Mouse (Mus musculus) MEL (cell line): ENCODE measurements around the gene Il16. TPM values are rescaled to one million over a fixed set of nuclear protein-coding genes. Genes with fewer than 3 reads are reported as not detected.

ENCODE experiments used
- DNase-seq: peaks from one replicate; pipeline ENCODE4 v3.0.0; 2011; ENCODE audit warnings: low read depth, low spot score
- H3K27ac ChIP-seq: 2 replicates; pipeline ENCODE4 v1.5.1; 2012; ENCODE audit warnings: low read depth, mild to moderate bottlenecking, control low read depth, low read length, moderate library complexity; ENCODE audit not compliant: control insufficient read depth
- H3K27me3 ChIP-seq, 2 experiments: fragments of 150-350 bp in 1 of 2; sonication (generic) in 1 of 2; 2 replicates each; pipeline ENCODE4 v1.6.1; 2012; ENCODE audit warnings: low read length in 2 of 2, mild to moderate bottlenecking in 2 of 2, improper control_type of control experiment in 1 of 2, moderate library complexity in 1 of 2; ENCODE audit not compliant: insufficient read depth in 2 of 2, control insufficient read depth in 1 of 2
- H3K36me3 ChIP-seq, 2 experiments: 2 replicates each; pipeline ENCODE4 v1.6.1; 2012 to 2014; ENCODE audit warnings: low read length in 2 of 2, improper control_type of control experiment in 1 of 2, inconsistent platforms in 1 of 2, mild to moderate bottlenecking in 1 of 2; ENCODE audit not compliant: insufficient read depth in 2 of 2, control insufficient read depth in 1 of 2
- H3K4me1 ChIP-seq, 2 experiments: fragments of 150-350 bp in 1 of 2; sonication (generic) in 1 of 2; 2 replicates each; pipeline ENCODE4 v1.6.1; 2012; ENCODE audit warnings: low read length in 2 of 2, improper control_type of control experiment in 1 of 2, mild to moderate bottlenecking in 1 of 2; ENCODE audit not compliant: insufficient read depth in 2 of 2, control insufficient read depth in 1 of 2
- H3K4me3 ChIP-seq, 2 experiments: fragments of 150-350 bp in 1 of 2; sonication (generic) in 1 of 2; 2 replicates each; pipeline ENCODE4 v1.5.1; 2012; ENCODE audit warnings: low read depth in 2 of 2, low read length in 2 of 2, mild to moderate bottlenecking in 2 of 2, moderate library complexity in 2 of 2, control low read depth in 1 of 2, improper control_type of control experiment in 1 of 2; ENCODE audit not compliant: control insufficient read depth in 1 of 2, insufficient read depth in 1 of 2
- H3K79me2 ChIP-seq: 2 replicates; pipeline ENCODE4 v1.6.1; 2012; ENCODE audit warnings: mild to moderate bottlenecking, low read length, moderate library complexity; ENCODE audit not compliant: control insufficient read depth, poor library complexity, insufficient read depth
- H3K9ac ChIP-seq: 2 replicates; pipeline ENCODE4 v1.6.1; 2012; ENCODE audit warnings: low read depth, mild to moderate bottlenecking, control low read depth, low read length, moderate library complexity; ENCODE audit not compliant: control insufficient read depth, poor library complexity, severe bottlenecking
- H3K9me3 ChIP-seq: fragments of 150-350 bp; sonication (generic); replicated peaks from 2 replicates; pipeline ENCODE4 v1.6.1; 2012; ENCODE audit warnings: mild to moderate bottlenecking, low read length, improper control_type of control experiment, moderate library complexity; ENCODE audit not compliant: insufficient read depth
- BHLHE40 ChIP-seq: IDR thresholded peaks from 2 replicates; pipeline ENCODE4 v1.6.1; 2012; ENCODE audit warnings: low read depth, mild to moderate bottlenecking, inconsistent platforms, low read length, improper control_type of control experiment, borderline replicate concordance
- CTCF ChIP-seq, 3 experiments: IDR thresholded peaks in 2 of 3; conservative IDR thresholded peaks in 1 of 3; 2 replicates each; pipeline ENCODE4 v1.5.1; 2011 to 2012; ENCODE audit warnings: low read length in 3 of 3, low read depth in 2 of 3, mild to moderate bottlenecking in 2 of 3, improper control_type of control experiment in 1 of 3, inconsistent platforms in 1 of 3, mixed read lengths in 1 of 3, moderate library complexity in 1 of 3; ENCODE audit not compliant: control insufficient read depth in 1 of 3, insufficient read depth in 1 of 3, poor library complexity in 1 of 3, severe bottlenecking in 1 of 3
- E2F4 ChIP-seq: IDR thresholded peaks from 2 replicates; pipeline ENCODE4 v1.6.1; 2011; ENCODE audit warnings: low read depth, low read length, improper control_type of control experiment, borderline replicate concordance
- ELF1 ChIP-seq: IDR thresholded peaks from 2 replicates; pipeline ENCODE4 v1.6.1; 2014; ENCODE audit warnings: low read depth, mild to moderate bottlenecking, inconsistent platforms, low read length, improper control_type of control experiment, moderate library complexity
- GATA1 ChIP-seq: IDR thresholded peaks from 2 replicates; pipeline ENCODE4 v1.6.1; 2011; ENCODE audit warnings: low read depth, low read length, improper control_type of control experiment
- JUND ChIP-seq: IDR thresholded peaks from 2 replicates; pipeline ENCODE4 v1.6.1; 2011; ENCODE audit warnings: low read depth, mild to moderate bottlenecking, improper control_type of control experiment, low read length
- MAZ ChIP-seq: IDR thresholded peaks from 2 replicates; pipeline ENCODE4 v1.6.1; 2012; ENCODE audit warnings: low read depth, mild to moderate bottlenecking, inconsistent platforms, low read length, improper control_type of control experiment
- MEF2A ChIP-seq: IDR thresholded peaks from 2 replicates; pipeline ENCODE4 v1.6.1; 2014; ENCODE audit warnings: low read depth, mild to moderate bottlenecking, inconsistent platforms, low read length, improper control_type of control experiment; ENCODE audit not compliant: poor library complexity, insufficient replicate concordance, severe bottlenecking; ENCODE audit errors: extremely low read depth
- MXI1 ChIP-seq: IDR thresholded peaks from 2 replicates; pipeline ENCODE4 v1.6.1; 2011; ENCODE audit warnings: mild to moderate bottlenecking, low read depth, low read length, improper control_type of control experiment
- MYC ChIP-seq: IDR thresholded peaks from 2 replicates; pipeline ENCODE4 v1.6.1; 2011; ENCODE audit warnings: low read depth, mild to moderate bottlenecking, low read length, improper control_type of control experiment, moderate library complexity
- NELFE ChIP-seq: IDR thresholded peaks from 2 replicates; pipeline ENCODE4 v1.6.1; 2011; ENCODE audit warnings: low read depth, low read length, improper control_type of control experiment
- NRF1 ChIP-seq: IDR thresholded peaks from 2 replicates; pipeline ENCODE4 v1.6.1; 2014; ENCODE audit warnings: low read depth, mild to moderate bottlenecking, inconsistent platforms, low read length, improper control_type of control experiment, moderate library complexity; ENCODE audit not compliant: poor library complexity, insufficient read depth, severe bottlenecking
- POLR2AphosphoS2 ChIP-seq: IDR thresholded peaks from 2 replicates; pipeline ENCODE4 v1.6.1; 2011; ENCODE audit warnings: low read length, improper control_type of control experiment
- RAD21 ChIP-seq: IDR thresholded peaks from 2 replicates; pipeline ENCODE4 v1.6.1; 2011; ENCODE audit warnings: mild to moderate bottlenecking, low read depth, low read length, improper control_type of control experiment
- SIN3A ChIP-seq: IDR thresholded peaks from 2 replicates; pipeline ENCODE4 v1.6.1; 2012; ENCODE audit warnings: low read length, improper control_type of control experiment, inconsistent platforms
- SMC3 ChIP-seq: IDR thresholded peaks from 2 replicates; pipeline ENCODE4 v1.6.1; 2011; ENCODE audit warnings: low read depth, low read length, improper control_type of control experiment
- TBP ChIP-seq: IDR thresholded peaks from 2 replicates; pipeline ENCODE4 v1.8.0; 2011; ENCODE audit warnings: low read depth, low read length, improper control_type of control experiment
- ZKSCAN1 ChIP-seq: IDR thresholded peaks from 2 replicates; pipeline ENCODE4 v1.6.1; 2012; ENCODE audit warnings: low read depth, mild to moderate bottlenecking, inconsistent platforms, low read length, improper control_type of control experiment, moderate library complexity
- ZNF384 ChIP-seq: IDR thresholded peaks from 2 replicates; pipeline ENCODE4 v1.6.1; 2012; ENCODE audit warnings: low read depth, mild to moderate bottlenecking, inconsistent platforms, low read length, improper control_type of control experiment
- polyA plus RNA-seq, 2 experiments: library from polyadenylated mRNA; stranded (reverse) in 1 of 2; unstranded in 1 of 2; fragments of >175 nt in 1 of 2; fragments of >200 nt in 1 of 2; gene quantifications; 2 replicates each; pipeline versions ENCODE4 v1.2.1 to v1.2.4; 2012; ENCODE audit warnings: low replicate concordance in 2 of 2, low read depth in 1 of 2; ENCODE audit not compliant: insufficient read length in 2 of 2, insufficient read depth in 1 of 2, missing spikeins in 1 of 2
- total RNA-seq: library from RNA; depleted of rRNA; stranded (reverse); fragments of 300-350 nt; gene quantifications from 2 replicates; pipeline ENCODE4 v1.2.3, GENCODE M21; 2012

The Il16 gene
- total and polyA plus RNA-seq, 3 experiments: 0.04 to 0.10 TPM; not detected in 1

DNA sequence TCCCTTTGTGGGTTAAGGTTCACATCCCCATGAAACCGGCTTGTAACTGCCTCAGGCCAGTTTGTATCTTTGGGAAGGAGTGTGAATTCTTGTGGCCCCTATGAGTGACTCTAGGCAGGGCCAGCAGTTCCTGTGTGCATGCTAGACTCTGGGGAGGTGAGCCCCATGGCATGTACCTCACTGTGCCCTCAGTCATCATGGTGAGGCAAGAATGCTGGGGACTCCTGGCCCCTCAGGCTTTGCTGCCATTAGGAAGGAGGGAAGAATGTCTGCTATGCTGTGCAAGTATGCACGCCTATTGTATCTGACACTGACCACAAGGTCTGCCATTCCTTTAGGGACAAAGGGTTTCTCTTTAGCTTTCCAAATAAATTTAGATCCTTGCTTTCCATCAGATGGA lies 104.4 kb downstream of the Il16 start:
- no peak for DNase-seq
- H3K27me3 ChIP-seq: no peaks in the 10 kb centered on the region
- H3K9me3 ChIP-seq: no peaks in the 10 kb centered on the region
- no peaks in the 10 kb centered on the region for H3K4me1 ChIP-seq
- no peaks in the 10 kb centered on the region for H3K36me3 ChIP-seq
- no peak overlapping the region for H3K9ac ChIP-seq
- no peaks in the 10 kb centered on the region for H3K79me2 ChIP-seq
- H3K27ac ChIP-seq: no peak overlapping the region
- TF ChIP-seq ELF1: no peak
- TF ChIP-seq MAZ: no peak
- no peak for TF ChIP-seq MYC
- no peak for TF ChIP-seq MXI1
- no peak for TF ChIP-seq GATA1
- no peak for TF ChIP-seq JUND
- TF ChIP-seq SMC3: no peak
- TF ChIP-seq NRF1: no peak
- TF ChIP-seq E2F4: no peak
- no peak for TF ChIP-seq ZKSCAN1
- TF ChIP-seq RAD21: no peak
- no peak for TF ChIP-seq POLR2AphosphoS2
- TF ChIP-seq TBP: no peak
- no peak overlapping the region for H3K4me3 ChIP-seq

DNA sequence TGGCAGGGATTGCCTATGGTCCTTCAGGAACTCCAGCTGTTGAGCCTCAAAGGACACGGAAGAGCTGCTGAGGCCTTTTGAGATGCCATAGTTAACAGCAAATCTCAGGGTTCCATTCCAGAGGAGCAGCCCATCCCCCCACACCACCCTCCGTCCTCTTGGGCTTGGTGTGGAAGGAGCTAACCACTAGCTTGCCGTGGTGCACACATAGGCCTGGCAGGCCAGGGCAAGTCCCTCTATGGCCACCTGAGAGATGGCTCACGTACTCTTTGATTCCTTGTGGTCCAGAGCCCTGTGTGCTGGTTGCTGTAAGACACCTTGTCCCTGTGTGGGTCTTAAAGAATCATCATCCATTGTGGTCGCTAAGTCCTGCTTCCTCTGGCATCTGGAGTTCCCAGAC lies 104.9 kb downstream of the Il16 start:
- H3K4me3 ChIP-seq: no peak overlapping the region
- no peak overlapping the region for H3K9ac ChIP-seq
- no peaks in the 10 kb centered on the region for H3K27me3 ChIP-seq
- no peaks in the 10 kb centered on the region for H3K9me3 ChIP-seq
- no peak for DNase-seq
- no peak for TF ChIP-seq MEF2A
- TF ChIP-seq NELFE: no peak
- no peak for TF ChIP-seq BHLHE40
- no peak for TF ChIP-seq ZNF384
- TF ChIP-seq TBP: no peak
- TF ChIP-seq CTCF (IDR thresholded peaks at IDR 0.05 in 2 of 3, conservative IDR thresholded peaks at IDR 0.05 in 1 of 3; ENCODE audit: control insufficient read depth in 1 of 3, insufficient read depth in 1 of 3, low read depth in 2 of 3, low read length in 3 of 3, poor library complexity in 1 of 3, severe bottlenecking in 1 of 3): no peak
- no peak for TF ChIP-seq SIN3A
- TF ChIP-seq POLR2AphosphoS2: no peak
- TF ChIP-seq, all 39 proteins: peak for 0
- no peaks in the 10 kb centered on the region for H3K4me1 ChIP-seq
- no peak overlapping the region for H3K27ac ChIP-seq
- H3K36me3 ChIP-seq: no peaks in the 10 kb centered on the region
- no peaks in the 10 kb centered on the region for H3K79me2 ChIP-seq
